Mouse (Mus musculus) C2C12 (cell line): ENCODE results near the gene Gm7694.

Experiments used
- CEBPB ChIP-seq: IDR thresholded peaks from one replicate; pipeline ENCODE4 v1.6.1; 2011; ENCODE audit warnings: low read depth, mild to moderate bottlenecking, control low read depth, moderate library complexity
- CTCF ChIP-seq: IDR thresholded peaks from one replicate; pipeline ENCODE4 v1.5.1; 2011; ENCODE audit not compliant: control insufficient read depth, insufficient read depth, insufficient read length
- FOSL1 ChIP-seq: IDR thresholded peaks from one replicate; pipeline ENCODE4 v1.8.0; 2011; ENCODE audit warnings: mild to moderate bottlenecking, low read length; ENCODE audit not compliant: poor library complexity, insufficient read depth, severe bottlenecking
- MAX ChIP-seq: IDR thresholded peaks from one replicate; pipeline ENCODE4 v1.6.1; 2011; ENCODE audit warnings: mild to moderate bottlenecking, control low read depth
- MYOD1 ChIP-seq: IDR thresholded peaks from one replicate; pipeline ENCODE4 v1.6.1; 2011; ENCODE audit warnings: low read depth; ENCODE audit not compliant: control insufficient read depth, insufficient read length
- MYOG ChIP-seq: IDR thresholded peaks from one replicate; pipeline ENCODE4 v1.6.1; 2011; ENCODE audit not compliant: control insufficient read depth, insufficient read length; ENCODE audit errors: extremely low read depth
- USF1 ChIP-seq: IDR thresholded peaks from one replicate; pipeline ENCODE4 v1.6.1; 2011; ENCODE audit warnings: low read depth, mild to moderate bottlenecking, control low read depth, moderate library complexity

GRCm38 (mm10) chr1:170273252-170273651 lies 32.9 kb downstream of the Gm7694 start:
- TF ChIP-seq CTCF (no peak), USF1 (no peak), MYOG (no peak), CEBPB (no peak), FOSL1 (no peak), MAX (no peak), MYOD1 (no peak)
